Mouse (Mus musculus) forelimb bud, embryonic 11.5 days (tissue): Measurements from ENCODE around the gene Tecta.
A peak's percentile ranks its signal among the peaks of the same experiment; 100 is the strongest.

Experiments used
- DNase-seq: peaks from one replicate; pipeline ENCODE4 v3.0.0-alpha.2; 2012; ENCODE audit warnings: low read depth, low spot score

The Tecta gene

GRCm38 (mm10) chr9:42387038-42387437 is 12.7 kb downstream of the Tecta start:
- DNase-seq, result no peak

GRCm38 (mm10) chr9:42385656-42386055 is 14.1 kb downstream of the Tecta start:
- no peak for DNase-seq

- DNase-seq, result no peak
These were observed 16.9 kb downstream of the Tecta start for GRCm38 (mm10) chr9:42382628-42383347.

- DNase-seq, result no peak
These were observed 17.7 kb downstream of the Tecta start for GRCm38 (mm10) chr9:42382063-42382462.

- DNase-seq, result no peak
These were observed 21.7 kb downstream of the Tecta start for GRCm38 (mm10) chr9:42378071-42378470.

- DNase-seq, result no peak
These were observed 22.1 kb downstream of the Tecta start for GRCm38 (mm10) chr9:42377656-42378055.

- no peak for DNase-seq
These were observed 27.9 kb downstream of the Tecta start for GRCm38 (mm10) chr9:42371670-42372368.

- DNase-seq, result no peak
These were observed 42.1 kb downstream of the Tecta start for GRCm38 (mm10) chr9:42357585-42357984.

- DNase-seq, result no peak
These were observed 44.9 kb downstream of the Tecta start for GRCm38 (mm10) chr9:42354871-42355270.

GRCm38 (mm10) chr9:42349791-42350190 is 49.9 kb downstream of the Tecta start:
- DNase-seq, result no peak

- DNase-seq, result no peak
These were observed 53.4 kb downstream of the Tecta start for GRCm38 (mm10) chr9:42346297-42346696.

- no peak for DNase-seq
These were observed 60.6 kb downstream of the Tecta start for GRCm38 (mm10) chr9:42339151-42339550.

GRCm38 (mm10) chr9:42337026-42337425 is 62.7 kb downstream of the Tecta start:
- no peak for DNase-seq

- no peak for DNase-seq
These were observed 63.2 kb downstream of the Tecta start for GRCm38 (mm10) chr9:42336575-42336974.

- no peak for DNase-seq
These were observed 64.8 kb downstream of the Tecta start for GRCm38 (mm10) chr9:42334885-42335284.

GRCm38 (mm10) chr9:42332692-42333091 is 67.0 kb downstream of the Tecta start:
- no peak for DNase-seq

- DNase-seq, result no peak
These were observed 68.4 kb downstream of the Tecta start for GRCm38 (mm10) chr9:42331341-42331740.

GRCm38 (mm10) chr9:42329753-42330152 is 70.0 kb downstream of the Tecta start:
- no peak for DNase-seq

- DNase-seq, result peak; percentile 56
These were observed 72.9 kb downstream of the Tecta start for GRCm38 (mm10) chr9:42326688-42327440.

- no peak for DNase-seq
These were observed 74.9 kb downstream of the Tecta start for GRCm38 (mm10) chr9:42324640-42325394.

- no peak for DNase-seq
These were observed 76.5 kb downstream of the Tecta start for GRCm38 (mm10) chr9:42323238-42323637.

- no peak for DNase-seq
These were observed 78.3 kb downstream of the Tecta start for GRCm38 (mm10) chr9:42321442-42321841.
